Mouse (Mus musculus) spleen, adult 12 weeks (tissue): ENCODE data around the gene Rbpms2.

Source experiments
- DNase-seq: peaks from one replicate; pipeline ENCODE4 v3.0.0; 2022; ENCODE audit warnings: low spot score

Gene Rbpms2

DNA sequence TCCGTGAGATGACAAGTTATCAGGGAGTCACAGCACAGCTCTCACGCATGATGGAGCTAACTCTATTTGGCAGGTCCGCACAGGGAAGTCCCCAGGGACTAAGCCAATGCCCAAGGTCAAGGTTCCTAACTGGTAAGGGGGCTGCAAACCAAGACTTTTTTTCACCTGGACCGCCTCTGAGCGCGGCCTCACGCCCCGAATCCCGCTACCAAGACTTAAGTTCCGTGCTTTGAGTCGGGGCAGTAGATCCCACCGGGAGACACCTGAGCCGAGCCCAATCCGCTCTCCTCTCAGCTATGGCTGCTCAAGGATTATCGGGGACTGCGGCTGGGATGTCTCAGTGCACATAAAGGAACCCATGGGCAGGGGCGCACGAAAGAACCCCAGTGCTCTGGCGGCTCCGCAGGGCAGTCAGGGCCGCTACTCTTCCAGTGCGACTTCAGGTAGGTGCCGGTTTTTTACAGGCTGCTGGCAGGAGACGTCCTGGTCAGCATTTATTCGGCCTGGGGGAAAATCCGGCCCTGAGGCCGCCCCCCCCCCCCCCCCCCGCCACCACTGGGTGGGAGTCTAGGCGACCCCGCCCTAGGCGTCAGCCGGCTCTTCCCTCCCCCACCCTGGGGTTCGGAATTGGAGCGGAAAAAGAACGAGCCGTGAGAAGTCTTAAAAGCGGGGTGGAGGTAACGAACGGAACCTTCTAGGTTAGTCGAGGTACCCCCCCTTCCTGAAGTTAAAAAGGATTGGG is at the start of gene Rbpms2:
Rbpms2 (plus strand) TSS at position 624 of the 742 bp plus-strand sequence.
- no peak for DNase-seq

DNA sequence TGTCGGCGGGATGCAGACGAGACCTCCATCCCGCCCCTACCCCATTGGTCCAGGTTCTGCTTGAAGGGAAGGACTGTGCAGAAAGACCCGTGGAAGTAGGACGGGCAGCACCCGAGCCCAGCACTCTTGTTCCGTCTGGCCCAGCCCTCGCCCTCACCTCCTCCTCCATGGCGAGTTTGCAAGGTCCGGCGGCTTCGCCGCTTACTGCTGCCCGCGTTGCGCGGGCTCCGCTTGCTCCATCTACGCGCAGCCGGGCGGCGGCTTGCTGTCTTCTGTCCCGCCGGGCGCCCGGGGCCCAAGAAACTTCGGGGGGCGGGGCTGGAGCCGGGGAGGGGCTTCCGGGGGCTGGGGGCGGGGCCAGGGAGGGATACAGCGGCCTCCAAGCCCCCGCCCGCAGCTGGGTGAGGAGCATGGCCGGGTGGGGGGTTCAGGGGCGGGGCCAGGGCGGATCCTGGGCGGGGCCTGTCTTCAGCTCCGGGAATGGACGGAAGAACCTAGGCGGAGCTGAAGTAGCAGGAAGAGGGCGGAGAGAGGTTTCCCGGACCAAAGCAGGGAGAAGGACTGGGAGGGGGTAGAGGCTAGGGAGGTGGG is 49.6 kb upstream of the Rbpms2 start, which contains the start of gene Plekho2:
Plekho2 (minus strand) TSS at position 260 of the 591 bp plus-strand sequence.
- peak; percentile 87 for DNase-seq

GRCm38 (mm10) chr9:65580401-65581256 is 48.8 kb upstream of the Rbpms2 start:
- DNase-seq, result peak; percentile 83

DNA sequence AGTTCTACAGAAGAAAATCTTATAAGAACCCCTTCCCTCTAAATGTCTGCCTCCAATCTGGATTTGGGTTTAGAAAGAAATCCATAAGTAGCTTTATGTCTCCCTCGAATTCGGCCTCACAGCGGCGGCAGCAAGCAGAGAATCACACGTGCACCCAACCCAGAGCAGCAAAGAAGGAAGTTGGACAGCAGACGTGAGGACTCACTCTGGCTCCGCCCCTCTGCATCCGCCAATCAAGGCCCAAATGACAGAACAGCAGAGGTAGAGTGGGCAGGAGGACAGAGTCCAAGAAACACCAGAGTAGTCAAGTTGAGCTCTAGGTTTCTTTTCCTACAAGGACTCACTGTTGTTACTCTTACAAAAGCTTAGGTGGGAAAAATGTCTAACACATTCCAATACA is 46.4 kb upstream of the Rbpms2 start:
- peak; percentile 40 for DNase-seq

- DNase-seq, result peak; percentile 79
Measured at GRCm38 (mm10) chr9:65586406-65587269, 42.8 kb upstream of the Rbpms2 start, which contains the start of gene Pif1. Gene Pif1, plus strand, starts transcription at chr9:65587160.

GRCm38 (mm10) chr9:65587270-65587572 is 42.2 kb upstream of the Rbpms2 start:
- DNase-seq, result no peak

GRCm38 (mm10) chr9:65587573-65588358 is 41.7 kb upstream of the Rbpms2 start:
- peak; percentile 44 for DNase-seq

DNA sequence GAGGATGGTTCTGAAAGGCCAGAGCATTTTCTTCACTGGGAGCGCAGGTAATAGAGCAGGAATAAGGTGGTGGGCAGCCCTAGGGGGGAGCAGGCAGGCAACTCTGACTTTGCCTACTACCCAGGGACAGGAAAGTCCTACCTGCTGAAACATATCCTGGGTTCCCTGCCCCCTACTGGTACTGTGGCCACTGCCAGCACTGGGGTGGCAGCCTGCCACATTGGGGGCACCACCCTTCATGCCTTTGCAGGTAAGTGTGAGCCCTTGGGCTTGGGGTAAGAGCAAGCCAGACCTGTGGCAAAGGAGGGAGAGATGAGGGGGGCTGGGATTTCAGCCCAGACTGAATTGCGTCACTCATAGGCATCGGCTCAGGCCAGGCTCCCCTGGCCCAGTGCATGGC is 40.4 kb upstream of the Rbpms2 start:
- no peak for DNase-seq

- DNase-seq, result no peak
Measured at GRCm38 (mm10) chr9:65592721-65593120, 36.7 kb upstream of the Rbpms2 start.

GRCm38 (mm10) chr9:65593596-65593995 is 35.9 kb upstream of the Rbpms2 start:
- no peak for DNase-seq

- DNase-seq, result no peak
Measured at GRCm38 (mm10) chr9:65598765-65599249, 30.6 kb upstream of the Rbpms2 start.

- DNase-seq, result no peak
Measured at GRCm38 (mm10) chr9:65600951-65601350, 28.5 kb upstream of the Rbpms2 start.

- no peak for DNase-seq
Measured at GRCm38 (mm10) chr9:65603401-65604102, 25.9 kb upstream of the Rbpms2 start.

- DNase-seq, result peak; percentile 22
Measured at GRCm38 (mm10) chr9:65605471-65606136, 23.8 kb upstream of the Rbpms2 start.

DNA sequence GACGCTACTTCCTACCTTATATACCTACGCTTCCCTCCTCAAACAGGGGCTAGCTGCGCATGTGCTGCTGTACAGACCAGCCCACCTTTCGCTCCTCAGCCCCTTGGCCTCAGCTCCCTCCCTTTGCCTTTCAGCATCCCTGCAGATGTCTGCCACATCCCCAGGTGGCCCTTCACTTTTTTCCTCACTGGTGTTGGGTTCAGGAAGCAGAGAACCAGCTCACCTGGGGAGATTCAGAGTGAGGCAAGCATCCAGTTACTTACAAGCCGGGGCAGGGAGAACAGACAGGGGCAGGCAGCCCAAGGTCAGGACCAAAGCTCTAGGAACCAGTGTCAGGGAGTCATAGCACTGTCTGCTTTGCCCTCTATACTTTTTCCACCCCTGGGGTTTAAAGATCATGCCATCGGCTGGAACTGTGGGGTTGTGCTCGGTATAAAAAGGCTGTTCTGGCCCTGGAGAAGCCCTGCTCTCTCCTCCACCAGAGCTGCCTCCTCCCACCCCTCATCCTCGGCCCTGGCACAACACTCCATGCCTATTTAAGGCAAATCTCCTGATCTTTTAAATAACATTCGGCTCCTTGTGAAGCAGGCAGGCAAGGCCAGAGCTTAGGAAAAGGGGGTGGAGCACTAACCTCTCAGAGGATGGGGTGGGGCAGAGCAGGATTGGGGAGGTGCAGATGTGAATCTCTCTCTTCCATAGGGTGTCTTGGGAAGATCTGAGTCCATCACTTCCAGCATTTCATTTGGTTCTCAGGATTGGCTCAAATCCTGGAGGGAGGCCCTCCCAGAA is 22.9 kb upstream of the Rbpms2 start:
- DNase-seq, result no peak

DNA sequence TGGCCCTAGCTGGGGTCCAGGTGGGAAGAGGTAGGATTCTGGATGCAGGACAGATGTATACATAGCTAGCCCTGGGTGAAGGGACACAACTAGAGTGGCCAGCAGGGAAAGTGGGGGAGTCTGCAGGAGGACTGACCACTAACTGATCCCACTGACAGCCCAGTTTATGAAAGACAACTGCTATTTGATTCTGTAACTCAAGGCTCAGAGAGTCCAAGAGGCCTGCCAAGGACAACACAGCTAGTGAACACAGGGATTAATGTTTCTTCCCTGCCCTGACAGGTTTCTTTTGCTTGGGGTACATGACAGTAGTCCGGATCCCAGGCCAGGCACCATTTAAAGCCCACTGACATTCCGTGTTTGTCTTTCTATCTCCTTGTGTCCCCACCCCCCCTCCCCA is 22.3 kb upstream of the Rbpms2 start:
- no peak for DNase-seq

DNA sequence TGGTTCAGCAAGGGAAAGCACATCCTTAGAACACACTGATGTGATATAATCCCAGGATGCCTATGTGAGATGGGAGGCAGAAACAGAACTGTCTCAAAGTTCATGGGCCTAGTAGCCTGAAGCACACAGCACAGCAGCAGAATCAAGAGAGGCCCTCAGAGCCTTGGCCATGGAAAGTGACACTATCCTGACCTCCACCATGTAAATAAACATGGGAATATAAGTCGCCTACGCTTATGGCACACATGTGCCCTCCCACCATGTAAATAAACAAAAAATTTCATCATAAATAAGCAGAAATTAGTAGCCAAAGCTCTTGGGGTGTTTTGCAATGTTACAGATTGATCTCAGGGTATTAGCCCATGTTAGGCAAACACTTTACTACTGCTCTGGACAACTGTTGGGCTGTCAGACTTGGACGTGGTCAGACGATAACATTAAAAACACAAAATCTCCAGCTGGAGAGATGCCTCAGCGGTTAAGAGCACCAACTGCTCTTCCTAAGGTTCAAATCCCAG is 17.4 kb upstream of the Rbpms2 start:
- DNase-seq, result no peak

GRCm38 (mm10) chr9:65613098-65613497 is 16.4 kb upstream of the Rbpms2 start:
- DNase-seq, result no peak

DNA sequence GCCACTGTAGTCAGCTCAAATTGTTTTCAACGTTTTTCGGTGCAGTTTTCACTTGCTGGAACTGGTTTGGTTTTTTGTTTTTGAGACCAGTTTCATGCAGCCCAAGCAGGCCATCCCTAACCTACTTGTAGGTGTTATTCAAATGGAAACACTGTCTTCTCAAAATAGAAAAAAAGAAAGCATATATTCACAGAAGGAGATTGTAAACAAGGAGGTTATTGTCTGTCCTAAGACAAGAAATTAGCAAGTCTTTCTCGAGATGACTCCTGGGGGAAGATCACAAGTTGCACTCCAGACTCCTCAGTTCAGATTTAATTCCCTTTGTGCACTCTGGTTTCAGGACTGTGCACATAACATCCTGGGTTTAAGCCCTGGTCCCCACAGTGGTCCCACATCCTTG is 10.1 kb upstream of the Rbpms2 start:
- DNase-seq, result no peak
